7 mouse cellular contexts compared by ENCODE assay signal in the genomic region with DNA sequence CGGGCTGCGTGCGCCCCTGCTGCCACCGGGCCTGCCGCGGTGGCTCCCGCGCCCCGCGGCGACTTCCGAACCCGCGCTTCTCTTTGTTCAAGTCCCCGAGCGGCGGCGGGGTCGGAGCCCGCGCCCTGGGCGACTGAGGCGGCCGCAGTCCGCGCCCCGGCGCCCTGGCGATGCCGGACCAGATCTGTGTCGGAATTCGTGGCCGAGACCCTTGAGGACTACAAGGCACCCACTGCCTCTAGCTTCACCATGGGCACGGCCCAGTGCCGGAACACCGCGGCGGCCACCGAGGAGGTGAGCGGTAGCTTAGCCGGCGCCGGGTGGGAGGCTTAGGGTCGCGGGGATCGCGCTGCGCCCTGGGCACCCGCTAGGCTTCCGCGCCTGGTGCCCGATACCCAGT. TPM values are rescaled to one million over a fixed set of nuclear protein-coding genes. Genes with fewer than 3 reads are reported as not detected.
DNase-seq lines count a peak whose midpoint lies in the region; ATAC-seq and TF ChIP-seq lines count a peak whose summit lies in the region.
"Not testable (repeated sequence)": the region's sequence is repeated elsewhere in the genome, so short reads cannot be mapped to it uniquely, and the experiment has no call there.

No protein-coding gene starts in this region.

- not testable (repeated sequence) for H3K27ac ChIP-seq in forebrain, embryonic 13.5 days; heart, embryonic 16.5 days (ENCODE audit: low read length); kidney, embryonic 14.5 days (ENCODE audit: low read depth, low read length); liver, embryonic 14.5 days; spleen, adult 2 months (ENCODE audit: insufficient read depth, low read length)

- H3K4me2 ChIP-seq in forebrain, embryonic 13.5 days = peak overlapping the region; percentile 53
- H3K4me2 ChIP-seq in heart, embryonic 16.5 days (ENCODE audit: low read depth, low read length) = peak overlapping the region; percentile 54
- H3K4me2 ChIP-seq in kidney, embryonic 14.5 days (replicated peaks; ENCODE audit: low read depth, low read length) = not testable (repeated sequence)
- H3K4me2 ChIP-seq in liver, embryonic 14.5 days (ENCODE audit: low read depth) = peak overlapping the region; percentile 52

- H3K4me1 ChIP-seq in forebrain, embryonic 13.5 days; heart, embryonic 16.5 days (ENCODE audit: control insufficient read depth, insufficient read depth, low read length); kidney, embryonic 14.5 days (ENCODE audit: control insufficient read depth, insufficient read depth, low read length); liver, embryonic 14.5 days (replicated peaks; ENCODE audit: control insufficient read depth in 2 of 2, insufficient read depth in 2 of 2, low read length in 1 of 2); spleen, adult 2 months (ENCODE audit: control insufficient read depth, insufficient read depth, insufficient read length): not testable (repeated sequence)

- H3K9me3 ChIP-seq in forebrain, embryonic 13.5 days (replicated peaks); heart, embryonic 16.5 days (replicated peaks; ENCODE audit: control insufficient read depth, low read length); kidney, embryonic 14.5 days (ENCODE audit: control insufficient read depth, low read length); liver, embryonic 14.5 days (ENCODE audit: control insufficient read depth, low read length): not testable (repeated sequence)

- WGBS in forebrain, embryonic 13.5 days = under 1% methylated on average over 38 of the region's 52 CpGs
- under 1% methylated on average over 48 of the region's 52 CpGs for WGBS in heart, embryonic 16.5 days
- under 1% methylated on average over 48 of the region's 52 CpGs for WGBS in kidney, embryonic 14.5 days
- WGBS in liver, embryonic 14.5 days (ENCODE audit: insufficient replicate concordance) = under 1% methylated on average over 43 of the region's 52 CpGs
- 0% methylated on average over 41 of the region's 52 CpGs for WGBS in spleen, adult 2 months

- H3K9ac ChIP-seq in forebrain, embryonic 13.5 days = peak overlapping the region; percentile 68
- peak overlapping the region; percentile 65 for H3K9ac ChIP-seq in heart, embryonic 16.5 days (ENCODE audit: low read length)
- peak overlapping the region; percentile 53; the same call in 1 of the 2 replicates for H3K9ac ChIP-seq in kidney, embryonic 14.5 days (ENCODE audit: low read depth, low read length)
- not testable (repeated sequence) for H3K9ac ChIP-seq in liver, embryonic 14.5 days (replicated peaks)

- H3K27me3 ChIP-seq in forebrain, embryonic 13.5 days; heart, embryonic 16.5 days (ENCODE audit: control insufficient read depth, insufficient read depth, low read length); kidney, embryonic 14.5 days (ENCODE audit: control insufficient read depth, insufficient read depth, low read length); liver, embryonic 14.5 days (ENCODE audit: control insufficient read depth, insufficient read depth, low read length); spleen, adult 2 months (ENCODE audit: control insufficient read depth, insufficient read depth, low read length): not testable (repeated sequence)

- H3K4me3 ChIP-seq in forebrain, embryonic 13.5 days = peak overlapping the region; percentile 54
- peak overlapping the region; percentile 57 for H3K4me3 ChIP-seq in heart, embryonic 16.5 days (ENCODE audit: low read length)
- H3K4me3 ChIP-seq in kidney, embryonic 14.5 days (ENCODE audit: low read length) = peak overlapping the region; percentile 42
- H3K4me3 ChIP-seq in liver, embryonic 14.5 days (ENCODE audit: insufficient read depth in 1 of 2, low read depth in 2 of 2, low read length in 2 of 2) = peak overlapping the region; percentile 41 to 46
- peak overlapping the region; percentile 51 for H3K4me3 ChIP-seq in spleen, adult 2 months (ENCODE audit: extremely low read depth, insufficient read depth, insufficient read length)

- not testable (repeated sequence) for ATAC-seq in forebrain, embryonic 13.5 days; heart, embryonic 16.5 days (replicated peaks; ENCODE audit: extremely low read depth, insufficient read depth, low FRiP score); kidney, embryonic 14.5 days (ENCODE audit: low FRiP score, low TSS enrichment); liver, embryonic 14.5 days (ENCODE audit: insufficient read depth)

- H3K36me3 ChIP-seq in forebrain, embryonic 13.5 days (ENCODE audit: poor library complexity, severe bottlenecking); heart, embryonic 16.5 days (ENCODE audit: control insufficient read depth, insufficient read depth); kidney, embryonic 14.5 days (ENCODE audit: control insufficient read depth, insufficient read depth, low read length); liver, embryonic 14.5 days (replicated peaks; ENCODE audit: control insufficient read depth, insufficient read depth, low read depth); spleen, adult 2 months (ENCODE audit: control insufficient read depth, insufficient read depth, low read length): not testable (repeated sequence)

- not testable (repeated sequence) for TF ChIP-seq POLR2A in spleen, adult 2 months (IDR thresholded peaks at IDR 0.05; ENCODE audit: low read depth, low read length)

- DNase-seq in cerebellum, adult 11 months = peak; percentile 0
- DNase-seq in liver, embryonic 14.5 days (ENCODE audit: low read depth in 3 of 3, low spot score in 3 of 3) = not testable (repeated sequence)
- peak; percentile 7 for DNase-seq in naive thymus-derived CD4-positive, alpha-beta T cell, adult 2 months (ENCODE audit: low read depth)
- peak in 1 of 2 experiments; percentile 3 for DNase-seq in spleen, adult 2 months (ENCODE audit: low read depth in 1 of 2, low spot score in 2 of 2)

- TF ChIP-seq EP300 in liver, embryonic 14.5 days (IDR thresholded peaks at IDR 0.05; ENCODE audit: low read depth) = not testable (repeated sequence)

- not testable (repeated sequence) for TF ChIP-seq CTCF in liver, embryonic 14.5 days (IDR thresholded peaks at IDR 0.05; ENCODE audit: low read depth); spleen, adult 2 months (IDR thresholded peaks at IDR 0.05; ENCODE audit: extremely low read depth, insufficient read depth, insufficient read length, insufficient replicate concordance)

RNA-seq across cellular contexts. Expression of gene Asap2, which starts 0.3 kb away (rescaled TPM):
- polyA plus RNA-seq in forebrain, embryonic 13.5 days (2015; fragmentation: Nextera tagmentation; extraction: Ambion mirVana) = 12.2 and 13.8 TPM in 2 replicates
- polyA plus RNA-seq in heart, embryonic 16.5 days (2015; fragmentation: Nextera tagmentation; extraction: Ambion mirVana) = 5.9 and 6.0 TPM in 2 replicates
- polyA plus RNA-seq in kidney, embryonic 14.5 days (2014; fragmentation: Nextera tagmentation; extraction: Ambion mirVana) = 10.2 and 15.0 TPM in 2 replicates
- 1.9 and 2.0 TPM in 2 replicates for polyA plus RNA-seq in liver, embryonic 14.5 days (2012; rRNA removed)
- 1.0 and 1.4 TPM in 2 replicates for polyA plus RNA-seq in liver, embryonic 14.5 days (2014; fragmentation: Nextera tagmentation; extraction: Ambion mirVana)
- 3.3 and 3.7 TPM in 2 replicates for polyA plus RNA-seq in spleen, adult 2 months (2012; rRNA removed)
